Mouse (Mus musculus): ENCODE measurements around the gene Snapc3.
"Not testable (repeated sequence)": the region's sequence is repeated elsewhere in the genome, so short reads cannot be mapped to it uniquely, and the experiment has no call there.

The Snapc3 gene

GRCm38 (mm10) chr4:83500154-83501036, 82.9 kb downstream of the Snapc3 start:
- DNase-seq (ENCODE audit: low spot score in 2 of 2), result no peak

- DNase-seq (ENCODE audit: low spot score in 2 of 2), result no peak
These were observed 83.5 kb downstream of the Snapc3 start for GRCm38 (mm10) chr4:83501037-83501430.

GRCm38 (mm10) chr4:83509600-83509999, 92.1 kb downstream of the Snapc3 start:
- no peak for DNase-seq (ENCODE audit: low spot score in 2 of 2)

- no peak for DNase-seq (ENCODE audit: low spot score in 2 of 2)
These were observed 93.6 kb downstream of the Snapc3 start for GRCm38 (mm10) chr4:83511083-83511482.

- DNase-seq (ENCODE audit: low spot score in 2 of 2), result no peak
These were observed 94.7 kb downstream of the Snapc3 start for GRCm38 (mm10) chr4:83512217-83512616.

- no peak for DNase-seq (ENCODE audit: low spot score in 2 of 2)
These were observed 95.1 kb downstream of the Snapc3 start for GRCm38 (mm10) chr4:83512644-83513043.

- no peak for DNase-seq (ENCODE audit: low spot score in 2 of 2)
These were observed 96.7 kb downstream of the Snapc3 start for GRCm38 (mm10) chr4:83514183-83514582.

GRCm38 (mm10) chr4:83514976-83515669, 97.6 kb downstream of the Snapc3 start:
- peak in 1 of 2 experiments; percentile 30 for DNase-seq (ENCODE audit: low spot score in 2 of 2)

- not testable (repeated sequence) for DNase-seq (ENCODE audit: low spot score in 2 of 2)
These were observed 98.6 kb downstream of the Snapc3 start for GRCm38 (mm10) chr4:83516144-83516543.
